Comparison of ENCODE assay signal across 28 mouse cellular contexts in genomic region chr3:88701222-88701621, GRCm38 (mm10). TPM values are rescaled to one million over a fixed set of nuclear protein-coding genes. Genes with fewer than 3 reads are reported as not detected.
"Had no signal": no experiment of that assay in that cellular context is flagged by ENCODE, and none has a peak within 500 bp of the region (broad histone marks: within the 10 kb centered on the region; RNA-seq: fewer than 3 reads in every experiment).

No protein-coding gene starts in this region.

- H3K9me3 ChIP-seq: limb, embryonic 12.5 days; limb, embryonic 15.5 days; midbrain, embryonic 13.5 days had no signal

- H3K27ac ChIP-seq: limb, embryonic 12.5 days; limb, embryonic 15.5 days; liver, embryonic 14.5 days; macrophage; midbrain, embryonic 13.5 days had no signal

- H3K4me2 ChIP-seq: limb, embryonic 12.5 days; limb, embryonic 15.5 days; liver, embryonic 11.5 days; lung, embryonic 14.5 days; midbrain, embryonic 13.5 days had no signal

- H3K9ac ChIP-seq: limb, embryonic 12.5 days; limb, embryonic 15.5 days; liver, embryonic 14.5 days; liver, postnatal 0 days; lung, embryonic 14.5 days; midbrain, embryonic 13.5 days had no signal

- H3K4me3 ChIP-seq: limb, embryonic 12.5 days; limb, embryonic 15.5 days; midbrain, embryonic 13.5 days had no signal

- ATAC-seq: liver, postnatal 0 days; lung, postnatal 0 days; midbrain, embryonic 13.5 days had no signal

- DNase-seq: kidney, postnatal 14 days; kidney, postnatal 4 days; left cerebral cortex, postnatal 4 days; liver, postnatal 0 days; lung, embryonic 14.5 days; thymus, adult 18-20 months; thymus, postnatal 36 days had no signal

- H3K4me1 ChIP-seq: limb, embryonic 12.5 days; limb, embryonic 15.5 days; midbrain, embryonic 13.5 days had no signal

- H3K27me3 ChIP-seq: limb, embryonic 12.5 days; limb, embryonic 15.5 days; midbrain, embryonic 13.5 days had no signal

RNA-seq across cellular contexts. Expression of gene Rxfp4, which starts 48.3 kb away (rescaled TPM):
- total RNA-seq: layer of hippocampus, adult 18-20 months; layer of hippocampus, postnatal 14 days; left cerebral cortex, adult 8-10 months; left cerebral cortex, postnatal 14 days; left cerebral cortex, postnatal 4 days; megakaryocyte, adult 5-6 weeks; midbrain, postnatal 0 days had no signal
- polyA plus RNA-seq: kidney, embryonic 16.5 days; limb, embryonic 12.5 days; liver, embryonic 11.5 days; liver, embryonic 14.5 days; liver, postnatal 0 days; lung, embryonic 14.5 days; macrophage; midbrain, embryonic 13.5 days; midbrain, postnatal 0 days; neural tube, embryonic 11.5 days; neural tube, embryonic 14.5 days; small intestine, adult 2 months; spleen, adult 2 months; stomach, embryonic 16.5 days; testis, adult 2 months; urinary bladder, adult 2 months had no signal
